In genomic region chr1:133735995-133736652, GRCm38 (mm10) we compare ENCODE assay signal across 8 mouse cellular contexts. TPM values are rescaled to one million over a fixed set of nuclear protein-coding genes. Genes with fewer than 3 reads are reported as not detected.
A peak's percentile ranks its signal among the peaks of the same experiment; 100 is the strongest.
DNase-seq lines count a peak whose midpoint lies in the region; ATAC-seq lines count a peak whose summit lies in the region.

No protein-coding gene starts in this region.

- ATAC-seq in embryonic facial prominence, embryonic 12.5 days (ENCODE audit: insufficient number of reproducible peaks, insufficient read depth, low FRiP score, low TSS enrichment), result peak; percentile 83
- ATAC-seq in limb, embryonic 11.5 days (ENCODE audit: insufficient number of reproducible peaks, low FRiP score, low TSS enrichment, low read depth), result peak; percentile 72
- peak; percentile 96 for ATAC-seq in midbrain, embryonic 13.5 days
- peak; percentile 76; the same call in 1 of the 2 replicates for ATAC-seq in stomach, embryonic 16.5 days (ENCODE audit: insufficient read depth, low FRiP score)

- H3K9ac ChIP-seq in embryonic facial prominence, embryonic 12.5 days, result peak overlapping the region; percentile 64
- peak overlapping the region; percentile 74 for H3K9ac ChIP-seq in limb, embryonic 11.5 days (ENCODE audit: low read length)
- H3K9ac ChIP-seq in midbrain, embryonic 13.5 days (replicated peaks), result peak overlapping the region; percentile 75
- H3K9ac ChIP-seq in stomach, embryonic 16.5 days (ENCODE audit: low read length), result peak overlapping the region; percentile 57

- DNase-seq in CD4-positive helper T cell, adult 2 months (ENCODE audit: low read depth, low spot score), result peak; percentile 34
- DNase-seq in adrenal gland, postnatal 25 days, result peak; percentile 48
- peak; percentile 25 for DNase-seq in heart, adult 8-10 months (ENCODE audit: low spot score)
- peak; percentile 22 to 56 for DNase-seq in kidney, adult 8-10 months
- DNase-seq in limb, embryonic 11.5 days (ENCODE audit: low spot score), result peak; percentile 82

- no peaks in the 10 kb centered on the region for H3K27me3 ChIP-seq in embryonic facial prominence, embryonic 12.5 days
- no peaks in the 10 kb centered on the region for H3K27me3 ChIP-seq in limb, embryonic 11.5 days (ENCODE audit: control insufficient read depth, insufficient read depth, low read length)
- H3K27me3 ChIP-seq in midbrain, embryonic 13.5 days, result 0 out of 2 replicates have a peak, but pooled peaks cover 4% of the 10 kb centered on the region
- no peaks in the 10 kb centered on the region for H3K27me3 ChIP-seq in stomach, embryonic 16.5 days (ENCODE audit: control insufficient read depth, insufficient read depth, low read length)

- H3K4me3 ChIP-seq in embryonic facial prominence, embryonic 12.5 days, result peak overlapping the region; percentile 42
- peak overlapping the region; percentile 26 for H3K4me3 ChIP-seq in limb, embryonic 11.5 days (ENCODE audit: low read depth, low read length)
- peak overlapping the region; percentile 43 for H3K4me3 ChIP-seq in midbrain, embryonic 13.5 days (replicated peaks)
- peak overlapping the region; percentile 25 for H3K4me3 ChIP-seq in stomach, embryonic 16.5 days (replicated peaks; ENCODE audit: low read length)

- H3K4me2 ChIP-seq in embryonic facial prominence, embryonic 12.5 days (replicated peaks), result peak overlapping the region; percentile 49
- H3K4me2 ChIP-seq in limb, embryonic 11.5 days (ENCODE audit: low read depth, severe bottlenecking), result peak overlapping the region; percentile 43
- peak overlapping the region; percentile 46 for H3K4me2 ChIP-seq in midbrain, embryonic 13.5 days (replicated peaks)
- peak overlapping the region; percentile 38 for H3K4me2 ChIP-seq in stomach, embryonic 16.5 days (ENCODE audit: low read depth, low read length)

- H3K4me1 ChIP-seq in embryonic facial prominence, embryonic 12.5 days, result peaks cover 25% of the 10 kb centered on the region
- peaks cover 7% of the 10 kb centered on the region for H3K4me1 ChIP-seq in limb, embryonic 11.5 days (ENCODE audit: control insufficient read depth, insufficient read depth, low read length)
- H3K4me1 ChIP-seq in midbrain, embryonic 13.5 days (replicated peaks), result peaks cover 19% of the 10 kb centered on the region
- peaks cover 4% of the 10 kb centered on the region; the same call in 1 of the 2 replicates for H3K4me1 ChIP-seq in stomach, embryonic 16.5 days (ENCODE audit: control insufficient read depth, insufficient read depth, low read length)

- 13% methylated on average over 17 of the region's 17 CpGs for WGBS in embryonic facial prominence, embryonic 12.5 days
- WGBS in limb, embryonic 11.5 days, result 15% methylated on average over 17 of the region's 17 CpGs
- 18% methylated on average over 17 of the region's 17 CpGs for WGBS in midbrain, embryonic 13.5 days
- WGBS in stomach, embryonic 16.5 days, result 12% methylated on average over 17 of the region's 17 CpGs

- H3K9me3 ChIP-seq in embryonic facial prominence, embryonic 12.5 days, result no peaks in the 10 kb centered on the region
- no peaks in the 10 kb centered on the region for H3K9me3 ChIP-seq in limb, embryonic 11.5 days (ENCODE audit: control insufficient read depth, low read length)
- H3K9me3 ChIP-seq in midbrain, embryonic 13.5 days, result no peaks in the 10 kb centered on the region
- H3K9me3 ChIP-seq in stomach, embryonic 16.5 days (replicated peaks; ENCODE audit: control insufficient read depth, low read length), result no peaks in the 10 kb centered on the region

- peak overlapping the region; percentile 31; the same call in 1 of the 2 replicates for H3K27ac ChIP-seq in embryonic facial prominence, embryonic 12.5 days
- H3K27ac ChIP-seq in limb, embryonic 11.5 days (replicated peaks; ENCODE audit: low read depth, low read length), result no peak overlapping the region
- no peak overlapping the region for H3K27ac ChIP-seq in midbrain, embryonic 13.5 days
- H3K27ac ChIP-seq in stomach, embryonic 16.5 days (ENCODE audit: low read length), result no peak overlapping the region

- H3K36me3 ChIP-seq in embryonic facial prominence, embryonic 12.5 days, result peaks cover 9% of the 10 kb centered on the region
- no peaks in the 10 kb centered on the region; the same call in 1 of the 2 replicates for H3K36me3 ChIP-seq in limb, embryonic 11.5 days (ENCODE audit: control insufficient read depth, insufficient read depth, low read length)
- peaks cover 10% of the 10 kb centered on the region for H3K36me3 ChIP-seq in midbrain, embryonic 13.5 days
- H3K36me3 ChIP-seq in stomach, embryonic 16.5 days (ENCODE audit: control insufficient read depth, insufficient read depth, low read length), result no peaks in the 10 kb centered on the region

RNA-seq across cellular contexts. Expression of gene Lax1, which starts 46.2 kb away (rescaled TPM):
- total RNA-seq in adrenal gland, postnatal 25 days (2021), result not detected in 2 replicates
- 0.71 and 1.3 TPM in 2 replicates for polyA plus RNA-seq in embryonic facial prominence, embryonic 12.5 days (2016; fragmentation: Nextera tagmentation; extraction: Ambion mirVana)
- under 1 TPM in 3 of 4 experiments, not detected in 1; 0.19 to 0.38 (median 0.23) TPM for total RNA-seq in heart, adult 8-10 months (2022)
- 1.1 TPM in 2 replicates for polyA plus RNA-seq in limb, embryonic 11.5 days (2014; fragmentation: Nextera tagmentation; extraction: Ambion mirVana)
- 0.07 TPM in 1 of 2 replicates, not detected in the other for polyA plus RNA-seq in midbrain, embryonic 13.5 days (2015; fragmentation: Nextera tagmentation; extraction: Ambion mirVana)
- 0.63 and 1.1 TPM in 2 replicates for polyA plus RNA-seq in stomach, embryonic 16.5 days (2015; fragmentation: Nextera tagmentation; extraction: Ambion mirVana)

Comparison
In these comparisons a context has a peak if more than half of its experiments do, and no peak if none do; other contexts are left out.
1. DNase-seq: peak in every context shown above with its lines; median percentile 82 in limb, embryonic 11.5 days; 48 in adrenal gland, postnatal 25 days; 39 in kidney, adult 8-10 months; 34 in CD4-positive helper T cell, adult 2 months; 25 in heart, adult 8-10 months.